Mouse (Mus musculus) liver, embryonic 14.5 days (tissue): ENCODE measurements around the gene Mettl17. TPM values are rescaled to one million over a fixed set of nuclear protein-coding genes. Genes with fewer than 3 reads are reported as not detected.
A peak's percentile ranks its signal among the peaks of the same experiment; 100 is the strongest.

ENCODE experiments used
- ATAC-seq: fragments of 200-750 bp; cut with Nextera tagmentation; 2 replicates; pipeline ENCODE4 v1.8.0; 2017; ENCODE audit warnings: moderate number of reproducible peaks, mild to moderate bottlenecking, moderate library complexity; ENCODE audit not compliant: insufficient read depth
- DNase-seq, 3 experiments: peaks; one replicate each; pipeline ENCODE4 v3.0.0-alpha.2; 2012 to 2013; ENCODE audit warnings: low read depth in 3 of 3, low spot score in 3 of 3
- H3K27ac ChIP-seq: fragments of 300-500 bp; sonication (generic); 2 replicates; pipeline ENCODE4 v1.5.1; 2014; ENCODE audit warnings: moderate library complexity, mild to moderate bottlenecking, control low read depth, inconsistent platforms
- H3K27me3 ChIP-seq: fragments of 300-500 bp; sonication (generic); 2 replicates; pipeline ENCODE4 v1.6.1; 2014; ENCODE audit warnings: mild to moderate bottlenecking, low read length, moderate library complexity; ENCODE audit not compliant: control insufficient read depth, insufficient read depth
- H3K36me3 ChIP-seq: fragments of 300-500 bp; sonication (generic); replicated peaks from 2 replicates; pipeline ENCODE4 v1.6.1; 2014; ENCODE audit warnings: low read depth; ENCODE audit not compliant: control insufficient read depth, insufficient read depth
- H3K4me1 ChIP-seq, 2 experiments: fragments of 200-500 bp in 1 of 2; fragments of 300-500 bp in 1 of 2; sonication (generic) in 1 of 2; replicated peaks; 2 replicates each; pipeline ENCODE4 v1.6.1; 2012 to 2014; ENCODE audit warnings: antibody characterized with exemption in 1 of 2, inconsistent platforms in 1 of 2, low read length in 1 of 2; ENCODE audit not compliant: control insufficient read depth in 2 of 2, insufficient read depth in 2 of 2
- H3K4me2 ChIP-seq: fragments of 300-500 bp; sonication (generic); 2 replicates; pipeline ENCODE4 v1.6.1; 2014; ENCODE audit warnings: low read depth, mild to moderate bottlenecking, control low read depth, moderate library complexity
- H3K4me3 ChIP-seq, 2 experiments: fragments of 200-500 bp in 1 of 2; fragments of 300-500 bp in 1 of 2; sonication (generic) in 1 of 2; 2 replicates each; pipeline ENCODE4 v1.5.1; 2012 to 2014; ENCODE audit warnings: low read depth in 2 of 2, low read length in 2 of 2, mild to moderate bottlenecking in 2 of 2, control low read depth in 1 of 2, inconsistent platforms in 1 of 2, moderate library complexity in 1 of 2; ENCODE audit not compliant: insufficient read depth in 1 of 2
- H3K9ac ChIP-seq: fragments of 300-500 bp; sonication (generic); replicated peaks from 2 replicates; pipeline ENCODE4 v1.6.1; 2014; ENCODE audit warnings: mild to moderate bottlenecking, control low read depth, moderate library complexity
- H3K9me3 ChIP-seq: fragments of 300-500 bp; sonication (generic); 2 replicates; pipeline ENCODE4 v1.6.1; 2016; ENCODE audit warnings: low read length, mixed read lengths; ENCODE audit not compliant: control insufficient read depth
- CTCF ChIP-seq: IDR thresholded peaks from 2 replicates; pipeline ENCODE4 v1.5.1; 2016; ENCODE audit warnings: antibody characterized with exemption, low read depth, control low read depth
- EP300 ChIP-seq: IDR thresholded peaks from 2 replicates; pipeline ENCODE4 v1.6.1; 2016; ENCODE audit warnings: antibody characterized with exemption, low read depth
- WGBS: fragments of 180-500 bp; shearing (Covaris S2); extraction: QIAGEN DNeasy Blood & Tissue Kit; methylation state at CpG from one replicate; pipeline ENCODE4 v1.1.7; 2014; ENCODE audit not compliant: insufficient replicate concordance; 5-methylcytosine and 5-hydroxymethylcytosine counted together
- polyA plus RNA-seq, 2 experiments: library from polyadenylated mRNA; depleted of rRNA in 1 of 2; stranded (reverse) in 1 of 2; unstranded in 1 of 2; fragments of >200 nt; fragmentation: Nextera tagmentation in 1 of 2; extraction: Ambion mirVana in 1 of 2; gene quantifications; 2 replicates each; pipeline versions ENCODE4 v1.2.1 to v1.2.3; 2012 to 2014

Mettl17 gene
- polyA plus RNA-seq, 2 experiments, result 9.5 to 10.2 TPM

DNA sequence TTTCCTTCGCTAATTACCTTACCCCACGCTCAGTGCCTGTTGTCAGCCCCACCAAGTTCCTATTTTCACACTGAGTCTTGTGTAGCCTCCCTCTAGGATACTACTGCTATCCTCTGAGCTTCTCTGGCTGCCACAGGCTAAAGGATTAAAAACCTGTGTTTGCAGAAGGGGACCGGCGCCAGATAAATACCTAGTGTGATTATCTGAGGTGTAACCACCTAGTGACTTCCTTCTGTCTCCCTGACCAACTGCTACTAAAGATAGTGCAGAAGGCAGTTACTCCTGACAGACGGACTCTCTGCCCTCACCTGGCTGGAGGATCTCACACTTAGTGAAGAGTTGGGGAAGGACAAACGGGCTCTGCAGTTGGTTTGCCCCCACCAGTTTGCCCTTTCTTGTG lies 11.4 kb downstream of the Mettl17 start:
- peaks cover 8% of the 10 kb centered on the region for H3K36me3 ChIP-seq
- 38% methylated on average over 6 of the region's 6 CpGs for WGBS
- peaks cover 8 to 15% of the 10 kb centered on the region in 2 experiments for H3K4me1 ChIP-seq
- DNase-seq (no peak), ATAC-seq (no peak)
- TF ChIP-seq EP300, result no peak
- TF ChIP-seq CTCF, result no peak
- H3K27me3 ChIP-seq, result no peaks in the 10 kb centered on the region
- H3K9ac ChIP-seq, result no peak overlapping the region; the same call in 1 of the 2 replicates
- no peaks in the 10 kb centered on the region for H3K9me3 ChIP-seq
- no peak overlapping the region for H3K4me3 ChIP-seq
- H3K27ac ChIP-seq, result no peak overlapping the region
- H3K4me2 ChIP-seq, result no peak overlapping the region

DNA sequence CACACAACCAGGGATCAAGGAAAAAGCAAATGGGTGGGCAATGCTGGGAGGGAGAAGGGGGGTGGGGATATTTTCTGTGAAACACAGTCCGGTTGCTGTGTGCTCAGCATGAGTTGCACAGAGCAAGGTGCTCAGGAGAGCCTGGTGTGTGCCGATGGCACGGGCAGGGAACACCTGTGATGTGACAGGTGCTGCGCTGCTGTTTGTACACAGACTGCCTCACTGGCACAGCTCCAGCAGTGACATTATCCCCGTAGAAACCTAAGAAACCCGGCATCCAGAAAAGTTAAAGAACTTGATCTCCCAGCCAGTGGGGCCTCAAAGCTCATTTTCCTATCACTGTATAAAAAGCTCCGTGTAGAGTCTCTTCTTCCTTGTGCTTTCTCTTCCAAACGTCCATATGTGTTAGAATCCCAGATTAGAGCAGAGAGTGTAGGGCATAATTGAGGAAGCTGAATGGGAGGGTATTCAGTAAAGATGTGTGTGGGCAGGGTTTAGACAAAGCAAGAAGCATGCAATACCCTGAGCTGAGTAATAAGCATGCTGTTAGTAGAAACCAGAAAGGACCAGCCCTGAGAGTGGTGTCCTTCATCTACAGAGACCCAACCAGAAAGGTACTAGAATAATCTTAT lies 12.0 kb downstream of the Mettl17 start:
- no peak for DNase-seq
- 59% methylated on average over 8 of the region's 8 CpGs for WGBS
- Histone ChIP-seq H3K4me3 (no peak overlapping the region), H3K27ac (no peak overlapping the region), H3K4me2 (no peak overlapping the region), H3K27me3 (no peaks in the 10 kb centered on the region), H3K9ac (no peak overlapping the region), H3K4me1 (peaks cover 8 to 15% of the 10 kb centered on the region in 2 experiments), H3K36me3 (peaks cover 2% of the 10 kb centered on the region), H3K9me3 (no peaks in the 10 kb centered on the region)
- ATAC-seq, result no peak
- TF ChIP-seq EP300, result no peak
- TF ChIP-seq CTCF, result no peak

DNA sequence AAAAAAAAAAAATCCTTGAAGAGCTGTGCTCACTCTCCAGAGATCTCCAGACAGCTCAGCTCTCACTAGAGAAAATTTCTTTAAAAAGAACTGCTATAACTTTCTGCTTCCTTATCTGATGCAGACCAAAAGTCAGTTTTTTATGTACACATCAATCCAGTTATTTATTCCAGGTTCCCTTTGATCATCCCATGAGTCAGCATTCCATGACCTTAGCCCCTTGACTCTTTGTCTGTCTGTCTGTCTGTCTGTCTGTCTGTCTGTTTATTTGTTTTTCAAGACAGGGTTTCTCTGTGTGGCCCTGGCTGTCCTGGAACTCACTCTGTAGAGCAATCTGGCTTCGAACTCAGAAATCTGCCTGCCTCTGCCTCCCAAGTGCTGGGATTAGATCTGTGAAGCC lies 14.7 kb downstream of the Mettl17 start:
- H3K4me1 ChIP-seq, result peaks cover 0 to under 1% of the 10 kb centered on the region in 2 experiments; a peak in 1 of 4 replicates
- H3K9me3 ChIP-seq, result no peaks in the 10 kb centered on the region
- TF ChIP-seq CTCF (no peak), EP300 (no peak)
- no peak for ATAC-seq
- no peaks in the 10 kb centered on the region for H3K27me3 ChIP-seq
- no peak for DNase-seq
- H3K36me3 ChIP-seq, result no peaks in the 10 kb centered on the region
- WGBS, result 68% methylated on average over 1 of the region's 1 CpGs
- no peak overlapping the region for H3K27ac ChIP-seq
- H3K9ac ChIP-seq, result no peak overlapping the region
- H3K4me2 ChIP-seq, result no peak overlapping the region
- H3K4me3 ChIP-seq, result no peak overlapping the region

DNA sequence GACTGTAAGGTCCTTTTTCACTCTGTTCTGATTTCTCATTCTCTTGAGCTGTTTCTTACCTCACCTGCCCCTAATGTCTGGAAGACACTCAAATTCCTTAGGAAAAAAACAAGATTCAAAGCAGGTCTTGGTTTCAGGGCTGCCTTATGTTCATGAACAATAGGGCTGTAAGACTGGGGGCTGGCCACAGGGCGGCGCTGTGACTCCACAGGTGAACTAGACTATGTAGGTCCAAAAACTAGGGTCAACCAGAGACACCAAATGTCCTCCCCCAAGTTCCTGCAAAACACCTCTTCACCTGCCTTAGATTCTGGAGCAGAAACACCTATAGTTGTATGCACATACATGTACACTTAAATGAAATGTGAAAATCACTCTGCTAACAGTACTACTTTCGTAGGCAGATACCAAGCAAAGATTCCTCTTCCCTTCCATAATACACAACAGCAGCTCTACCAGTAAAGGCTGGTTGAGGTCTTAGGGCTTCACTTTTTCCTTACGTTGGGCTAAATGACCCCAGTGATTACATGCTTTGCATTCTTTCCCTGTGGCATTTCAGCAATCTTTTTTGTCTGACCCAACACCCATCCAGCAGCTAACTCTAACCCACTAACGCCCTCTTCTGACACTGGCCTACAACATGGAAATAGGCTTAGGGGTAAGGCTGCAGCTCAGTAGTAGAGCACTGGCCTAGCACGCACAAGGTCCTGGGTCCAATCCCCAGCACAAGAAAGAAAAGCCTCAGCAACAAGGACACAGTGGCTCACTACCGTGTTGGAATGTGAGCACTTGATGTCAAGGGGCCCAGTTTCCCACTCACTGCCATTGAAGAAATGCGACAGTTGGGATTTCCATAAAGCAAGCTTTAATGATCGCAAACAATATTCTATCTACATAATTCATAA lies 18.4 kb downstream of the Mettl17 start:
- ATAC-seq (no peak), DNase-seq (no peak)
- TF ChIP-seq CTCF (peak; percentile 87), EP300 (no peak)
- 55% methylated on average over 9 of the region's 9 CpGs for WGBS
- H3K4me3 ChIP-seq, result no peak overlapping the region
- H3K9me3 ChIP-seq, result no peaks in the 10 kb centered on the region
- no peak overlapping the region for H3K9ac ChIP-seq
- no peaks in the 10 kb centered on the region for H3K27me3 ChIP-seq
- no peak overlapping the region for H3K4me2 ChIP-seq
- H3K27ac ChIP-seq, result no peak overlapping the region
- H3K4me1 ChIP-seq, result peaks cover 17 to 26% of the 10 kb centered on the region in 2 experiments
- no peaks in the 10 kb centered on the region for H3K36me3 ChIP-seq

DNA sequence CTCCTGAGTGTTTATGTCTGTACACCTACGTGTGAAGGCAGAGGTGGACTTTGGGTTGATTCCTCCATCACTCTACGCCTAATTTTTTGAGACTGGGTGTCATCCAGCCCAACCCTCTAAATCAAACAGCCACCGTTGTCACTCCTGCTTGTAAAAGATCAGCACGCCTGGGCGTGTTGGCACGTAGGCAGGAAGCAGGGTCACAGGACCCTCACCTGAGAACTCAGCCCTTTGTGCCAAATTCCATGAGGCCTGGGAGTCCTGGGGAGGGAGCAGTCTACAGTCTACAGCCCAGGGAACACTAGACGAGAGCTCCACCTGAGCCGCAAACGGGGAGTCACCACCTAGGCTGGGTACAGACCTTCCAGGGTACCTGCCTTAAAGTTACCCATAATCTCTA lies 19.1 kb downstream of the Mettl17 start:
- WGBS, result 82% methylated on average over 9 of the region's 9 CpGs
- no peak overlapping the region for H3K9ac ChIP-seq
- no peak overlapping the region for H3K27ac ChIP-seq
- no peak overlapping the region for H3K4me3 ChIP-seq
- H3K27me3 ChIP-seq, result no peaks in the 10 kb centered on the region
- DNase-seq, result no peak
- H3K36me3 ChIP-seq, result no peaks in the 10 kb centered on the region
- no peak for ATAC-seq
- TF ChIP-seq CTCF, result no peak
- TF ChIP-seq EP300, result no peak
- no peaks in the 10 kb centered on the region for H3K9me3 ChIP-seq
- H3K4me2 ChIP-seq, result no peak overlapping the region
- H3K4me1 ChIP-seq, result peaks cover 17 to 30% of the 10 kb centered on the region in 2 experiments
